Mouse (Mus musculus) hematopoietic multipotent progenitor cell, adult 10-12 weeks (in vitro differentiated cells): ENCODE results near the gene Tsc22d3. TPM values are rescaled to one million over a fixed set of nuclear protein-coding genes. Genes with fewer than 3 reads are reported as not detected.

Source experiments
- polyA plus RNA-seq: library from polyadenylated mRNA; stranded (reverse); fragments of >175 nt; gene quantifications from 2 replicates; pipeline ENCODE4 v1.2.3, GENCODE M21; 2012; ENCODE audit warnings: low replicate concordance

Gene Tsc22d3
- polyA plus RNA-seq, result 63.7 and 109 TPM in 2 replicates

DNA sequence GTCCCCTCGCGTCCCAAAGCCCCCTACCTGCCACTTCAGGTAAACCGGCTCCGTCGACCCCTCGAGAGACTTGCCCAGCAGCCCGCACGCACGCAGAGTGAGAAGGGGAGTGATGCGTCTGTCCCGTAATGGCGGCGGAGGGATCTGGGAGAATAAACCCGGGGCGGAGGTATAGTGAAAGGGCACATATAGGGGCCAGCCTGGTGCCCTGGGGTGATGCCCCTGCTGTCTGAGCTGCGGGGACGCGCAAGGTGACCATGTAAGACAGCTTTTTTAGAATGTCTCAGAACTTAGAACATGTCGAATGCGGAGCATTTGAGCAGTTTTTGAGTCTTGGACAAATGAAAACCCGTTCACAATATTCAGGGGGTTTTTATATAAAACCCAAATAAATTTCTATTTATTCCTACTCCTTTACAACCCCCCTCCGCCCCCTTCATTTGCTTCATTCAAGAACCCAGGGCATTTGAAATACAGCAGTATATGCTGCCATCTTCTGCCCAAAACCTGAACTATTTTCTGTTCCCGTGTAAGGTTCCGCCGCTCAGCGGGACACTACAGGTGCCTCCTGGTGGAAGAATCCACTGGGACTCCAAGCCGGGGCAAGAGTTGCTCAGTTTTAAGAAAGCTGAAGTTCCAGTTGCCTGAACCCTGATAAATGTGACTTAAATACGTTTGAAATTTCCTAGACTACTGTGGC is at the start of gene Tsc22d3:
TSS of gene Tsc22d3 (minus strand) at position 250 of the 700 bp plus-strand sequence.

Other genes starting within 250 kb of the Tsc22d3 start
- gene Prps1, start 144.0 kb downstream of the Tsc22d3 start, polyA plus RNA-seq, result 1.6 and 1.7 TPM in 2 replicates
- 0.04 TPM in 2 replicates for gene Mid2, start 63.9 kb upstream of the Tsc22d3 start, polyA plus RNA-seq
- not detected in 2 replicates for gene Tex13b, start 212.8 kb upstream of the Tsc22d3 start, polyA plus RNA-seq